Mouse (Mus musculus): ENCODE measurements around the gene Trp53bp2.

The Trp53bp2 gene

GRCm38 (mm10) chr1:182500224-182500623 is 91.3 kb downstream of the Trp53bp2 start:
- DNase-seq (ENCODE audit: low spot score in 2 of 2), result no peak

- DNase-seq (ENCODE audit: low spot score in 2 of 2), result no peak
These were observed 91.9 kb downstream of the Trp53bp2 start for GRCm38 (mm10) chr1:182500843-182501242.

- no peak for DNase-seq (ENCODE audit: low spot score in 2 of 2)
These were observed 92.9 kb downstream of the Trp53bp2 start for GRCm38 (mm10) chr1:182501815-182502405.

- DNase-seq (ENCODE audit: low spot score in 2 of 2), result no peak
These were observed 93.6 kb downstream of the Trp53bp2 start for GRCm38 (mm10) chr1:182502491-182503050.

GRCm38 (mm10) chr1:182503206-182503900 is 94.4 kb downstream of the Trp53bp2 start:
- DNase-seq (ENCODE audit: low spot score in 2 of 2), result no peak

GRCm38 (mm10) chr1:182504223-182504622 is 95.3 kb downstream of the Trp53bp2 start:
- no peak for DNase-seq (ENCODE audit: low spot score in 2 of 2)

- DNase-seq (ENCODE audit: low spot score in 2 of 2), result no peak
These were observed 96.3 kb downstream of the Trp53bp2 start for GRCm38 (mm10) chr1:182505291-182505690.

GRCm38 (mm10) chr1:182506229-182506986 is 97.4 kb downstream of the Trp53bp2 start:
- peak in 1 of 2 experiments; percentile 41 for DNase-seq (ENCODE audit: low spot score in 2 of 2)

- no peak for DNase-seq (ENCODE audit: low spot score in 2 of 2)
These were observed 100.3 kb downstream of the Trp53bp2 start for GRCm38 (mm10) chr1:182509110-182509797.

GRCm38 (mm10) chr1:182511073-182511472 is 102.1 kb downstream of the Trp53bp2 start:
- no peak for DNase-seq (ENCODE audit: low spot score in 2 of 2)

- no peak for DNase-seq (ENCODE audit: low spot score in 2 of 2)
These were observed 102.8 kb downstream of the Trp53bp2 start for GRCm38 (mm10) chr1:182511778-182512177.
